Comparison of ENCODE assay signal across 10 mouse cellular contexts in genomic region chr2:74681594-74682531, GRCm38 (mm10). TPM values are rescaled to one million over a fixed set of nuclear protein-coding genes. Genes with fewer than 3 reads are reported as not detected.
DNase-seq lines count a peak whose midpoint lies in the region; ATAC-seq and TF ChIP-seq lines count a peak whose summit lies in the region.
"Had no signal": no experiment of that assay in that cellular context is flagged by ENCODE, and none has a peak within 500 bp of the region (broad histone marks: within the 10 kb centered on the region; RNA-seq: fewer than 3 reads in every experiment).

No protein-coding gene starts in this region.

- peak overlapping the region; percentile 23 for H3K4me3 ChIP-seq in lung, embryonic 14.5 days (ENCODE audit: low read depth, low read length)
- peak overlapping the region; percentile 27; the same call in 1 of the 2 replicates for H3K4me3 ChIP-seq in forebrain, embryonic 10.5 days
- H3K4me3 ChIP-seq in neural tube, embryonic 14.5 days (ENCODE audit: low read depth, low read length), result peak overlapping the region; percentile 42

- peak; percentile 14; the same call in 1 of the 2 replicates for ATAC-seq in lung, embryonic 14.5 days (ENCODE audit: insufficient read depth)
- ATAC-seq in neural tube, embryonic 14.5 days (ENCODE audit: low read depth), result peak; percentile 57
- ATAC-seq: Patski had no signal

- no peak overlapping the region; the same call in 1 of the 2 replicates for H3K9ac ChIP-seq in lung, embryonic 14.5 days
- peak overlapping the region; percentile 66 for H3K9ac ChIP-seq in neural tube, embryonic 14.5 days (replicated peaks; ENCODE audit: low read depth, low read length)

- intact Hi-C loops in left cerebral cortex, postnatal 10 days (cut with DNase I), result no loop called here

- H3K27me3 ChIP-seq in lung, embryonic 14.5 days (ENCODE audit: insufficient read depth, low read length), result peaks cover 98% of the 10 kb centered on the region
- peaks cover 100% of the 10 kb centered on the region for H3K27me3 ChIP-seq in forebrain, embryonic 10.5 days (ENCODE audit: poor library complexity, severe bottlenecking)
- H3K27me3 ChIP-seq in neural tube, embryonic 14.5 days (ENCODE audit: control insufficient read depth, insufficient read depth, low read length), result peaks cover 53% of the 10 kb centered on the region

- WGBS in lung, embryonic 14.5 days, result under 1% methylated on average over 76 of the region's 78 CpGs
- WGBS in forebrain, embryonic 10.5 days, result under 1% methylated on average over 75 of the region's 78 CpGs
- WGBS in neural tube, embryonic 14.5 days, result under 1% methylated on average over 78 of the region's 78 CpGs

- no peaks in the 10 kb centered on the region for H3K9me3 ChIP-seq in lung, embryonic 14.5 days (ENCODE audit: low read depth, low read length)
- H3K9me3 ChIP-seq in forebrain, embryonic 10.5 days, result no peaks in the 10 kb centered on the region
- H3K9me3 ChIP-seq in neural tube, embryonic 14.5 days (ENCODE audit: control insufficient read depth, low read length), result no peaks in the 10 kb centered on the region

- TF ChIP-seq CTCF in lung, embryonic 14.5 days (IDR thresholded peaks at IDR 0.05; ENCODE audit: low read depth), result no peak

- H3K36me3 ChIP-seq in lung, embryonic 14.5 days (ENCODE audit: insufficient read depth), result no peaks in the 10 kb centered on the region
- no peaks in the 10 kb centered on the region for H3K36me3 ChIP-seq in forebrain, embryonic 10.5 days (replicated peaks)
- no peaks in the 10 kb centered on the region for H3K36me3 ChIP-seq in neural tube, embryonic 14.5 days (ENCODE audit: control insufficient read depth, insufficient read depth, low read length)

- H3K4me2 ChIP-seq in lung, embryonic 14.5 days, result peak overlapping the region; percentile 44; the same call in 1 of the 2 replicates
- H3K4me2 ChIP-seq in neural tube, embryonic 14.5 days (ENCODE audit: low read depth, low read length), result peak overlapping the region; percentile 42

- no peaks in the 10 kb centered on the region for H3K4me1 ChIP-seq in lung, embryonic 14.5 days (ENCODE audit: insufficient read depth)
- peaks cover 15% of the 10 kb centered on the region for H3K4me1 ChIP-seq in forebrain, embryonic 10.5 days
- H3K4me1 ChIP-seq in neural tube, embryonic 14.5 days (ENCODE audit: control insufficient read depth, insufficient read depth, low read length), result 0 out of 2 replicates have a peak, but pooled peaks cover 4% of the 10 kb centered on the region

- no peak overlapping the region for H3K27ac ChIP-seq in lung, embryonic 14.5 days (ENCODE audit: low read depth)
- H3K27ac ChIP-seq in forebrain, embryonic 10.5 days, result no peak overlapping the region
- H3K27ac ChIP-seq in neural tube, embryonic 14.5 days (ENCODE audit: low read depth, low read length), result peak overlapping the region; percentile 81

- no peak for DNase-seq in lung, embryonic 14.5 days
- no peak for DNase-seq in lung, postnatal 4 days
- DNase-seq in forebrain, embryonic 10.5 days (ENCODE audit: extremely low spot score, low spot score), result no peak
- peak; percentile 64 for DNase-seq in kidney, postnatal 14 days
- DNase-seq in adrenal gland, adult 18-20 months (ENCODE audit: low spot score in 2 of 2), result no peak
- no peak for DNase-seq in cerebellum, adult 9-10 months
- no peak for DNase-seq in left cerebral cortex, postnatal 10 days (ENCODE audit: extremely low spot score in 1 of 2, low spot score in 2 of 2)

RNA-seq across cellular contexts. Expression of gene Hoxd11, which starts 2.5 kb away (rescaled TPM):
- not detected in 2 replicates for polyA plus RNA-seq in lung, embryonic 14.5 days (2014; fragmentation: Nextera tagmentation; extraction: Ambion mirVana)
- not detected in 2 replicates for polyA plus RNA-seq in forebrain, embryonic 10.5 days (2016; fragmentation: Nextera tagmentation; extraction: Ambion mirVana)
- 0.09 TPM in 1 of 2 replicates, not detected in the other for polyA plus RNA-seq in neural tube, embryonic 14.5 days (2014; fragmentation: Nextera tagmentation; extraction: Ambion mirVana)
- total RNA-seq in adrenal gland, adult 18-20 months (2021), result not detected
- total RNA-seq in left cerebral cortex, postnatal 10 days (2021), result not detected
- total RNA-seq: liver, adult 2 months had no signal
- polyA plus RNA-seq: liver, adult 2 months; Patski had no signal

RNA-seq across cellular contexts. Expression of gene Hoxd12, which starts 7.0 kb away (rescaled TPM):
- not detected in 2 replicates for polyA plus RNA-seq in lung, embryonic 14.5 days (2014; fragmentation: Nextera tagmentation; extraction: Ambion mirVana)
- not detected in 2 replicates for polyA plus RNA-seq in forebrain, embryonic 10.5 days (2016; fragmentation: Nextera tagmentation; extraction: Ambion mirVana)
- polyA plus RNA-seq in neural tube, embryonic 14.5 days (2014; fragmentation: Nextera tagmentation; extraction: Ambion mirVana), result not detected in 2 replicates
- not detected for total RNA-seq in adrenal gland, adult 18-20 months (2021)
- not detected for total RNA-seq in left cerebral cortex, postnatal 10 days (2021)
- total RNA-seq: liver, adult 2 months had no signal
- polyA plus RNA-seq: liver, adult 2 months; Patski had no signal

RNA-seq across cellular contexts. Expression of gene Hoxd10, which starts 9.9 kb away (rescaled TPM):
- 0.14 TPM in 1 of 2 replicates, not detected in the other for polyA plus RNA-seq in lung, embryonic 14.5 days (2014; fragmentation: Nextera tagmentation; extraction: Ambion mirVana)
- polyA plus RNA-seq in forebrain, embryonic 10.5 days (2016; fragmentation: Nextera tagmentation; extraction: Ambion mirVana), result not detected in 2 replicates
- 55.4 and 90.2 TPM in 2 replicates for polyA plus RNA-seq in neural tube, embryonic 14.5 days (2014; fragmentation: Nextera tagmentation; extraction: Ambion mirVana)
- total RNA-seq in adrenal gland, adult 18-20 months (2021), result not detected
- not detected for total RNA-seq in left cerebral cortex, postnatal 10 days (2021)
- total RNA-seq: liver, adult 2 months had no signal
- polyA plus RNA-seq: liver, adult 2 months had no signal

RNA-seq across cellular contexts. Expression of gene Hoxd13, which starts 13.8 kb away (rescaled TPM):
- not detected in 2 replicates for polyA plus RNA-seq in lung, embryonic 14.5 days (2014; fragmentation: Nextera tagmentation; extraction: Ambion mirVana)
- not detected in 2 replicates for polyA plus RNA-seq in forebrain, embryonic 10.5 days (2016; fragmentation: Nextera tagmentation; extraction: Ambion mirVana)
- polyA plus RNA-seq in neural tube, embryonic 14.5 days (2014; fragmentation: Nextera tagmentation; extraction: Ambion mirVana), result not detected in 2 replicates
- not detected for total RNA-seq in adrenal gland, adult 18-20 months (2021)
- not detected for total RNA-seq in left cerebral cortex, postnatal 10 days (2021)
- total RNA-seq: liver, adult 2 months had no signal
- polyA plus RNA-seq: liver, adult 2 months; Patski had no signal

RNA-seq across cellular contexts. Expression of gene Hoxd9, which starts 15.7 kb away (rescaled TPM):
- polyA plus RNA-seq in lung, embryonic 14.5 days (2014; fragmentation: Nextera tagmentation; extraction: Ambion mirVana), result 0.13 TPM in 1 of 2 replicates, not detected in the other
- polyA plus RNA-seq in forebrain, embryonic 10.5 days (2016; fragmentation: Nextera tagmentation; extraction: Ambion mirVana), result not detected in 2 replicates
- polyA plus RNA-seq in neural tube, embryonic 14.5 days (2014; fragmentation: Nextera tagmentation; extraction: Ambion mirVana), result 20.9 and 37.4 TPM in 2 replicates
- 1 to 10 TPM; 3.5 to 4.3 TPM for total RNA-seq in adrenal gland, adult 18-20 months (2021)
- not detected for total RNA-seq in left cerebral cortex, postnatal 10 days (2021)
- total RNA-seq: liver, adult 2 months had no signal
- polyA plus RNA-seq: liver, adult 2 months had no signal

Comparison
In these comparisons a context has a peak if more than half of its experiments do, and no peak if none do; other contexts are left out.
1. RNA of gene Hoxd10, which starts 9.9 kb away (polyA plus RNA-seq): 55.4 to 90.2 TPM in neural tube, embryonic 14.5 days; 0.14 TPM in lung, embryonic 14.5 days and not detected in forebrain, embryonic 10.5 days; every median in the first group is over 10 times any median in the second.
2. Peak in every context shown above with its lines, with median percentiles within 50 percentile points of each other: H3K4me3 ChIP-seq.